Mouse (Mus musculus): ENCODE measurements around the gene Pm20d1. TPM values are rescaled to one million over a fixed set of nuclear protein-coding genes. Genes with fewer than 3 reads are reported as not detected.

Pm20d1 gene
- 0.11 and 0.25 TPM in 2 replicates for polyA plus RNA-seq (2012; rRNA removed)

GRCm38 (mm10) chr1:131797202-131797909 is at the start of gene Pm20d1:
TSS of gene Pm20d1 (plus strand) at chr1:131797381.
- Histone ChIP-seq H3K4me1 (ENCODE audit: control insufficient read depth, insufficient read depth, insufficient read length) (peaks cover 1% of the 10 kb centered on the region; the same call in 1 of the 2 replicates), H3K27me3 (ENCODE audit: control insufficient read depth, insufficient read depth, low read length) (peaks cover 7% of the 10 kb centered on the region; the same call in 1 of the 2 replicates), H3K4me3 (ENCODE audit: extremely low read depth, insufficient read depth, insufficient read length) (peak within 1 kb of the TSS; percentile 5; the same call in 1 of the 2 replicates), H3K36me3 (ENCODE audit: control insufficient read depth, insufficient read depth, low read length) (no peaks in the 10 kb centered on the region), H3K27ac (ENCODE audit: insufficient read depth, low read length) (no peak within 1 kb of the TSS)
- TF ChIP-seq POLR2A (IDR thresholded peaks at IDR 0.05; ENCODE audit: low read depth, low read length) = no peak
- TF ChIP-seq CTCF (IDR thresholded peaks at IDR 0.05; ENCODE audit: extremely low read depth, insufficient read depth, insufficient read length, insufficient replicate concordance) = no peak
- DNase-seq (ENCODE audit: low read depth in 1 of 2, low spot score in 2 of 2) = no peak
- WGBS = 16% methylated on average over 26 of the region's 26 CpGs

- H3K27me3 ChIP-seq (ENCODE audit: control insufficient read depth, insufficient read depth, low read length) = no peaks in the 10 kb centered on the region
- no peak overlapping the region for H3K27ac ChIP-seq (ENCODE audit: insufficient read depth, low read length)
- WGBS = 78% methylated on average over 2 of the region's 2 CpGs
- no peak for DNase-seq (ENCODE audit: low read depth in 1 of 2, low spot score in 2 of 2)
- no peak overlapping the region for H3K4me3 ChIP-seq (ENCODE audit: extremely low read depth, insufficient read depth, insufficient read length)
- H3K4me1 ChIP-seq (ENCODE audit: control insufficient read depth, insufficient read depth, insufficient read length) = no peaks in the 10 kb centered on the region
- H3K36me3 ChIP-seq (ENCODE audit: control insufficient read depth, insufficient read depth, low read length) = no peaks in the 10 kb centered on the region
- TF ChIP-seq POLR2A (IDR thresholded peaks at IDR 0.05; ENCODE audit: low read depth, low read length) = no peak
- TF ChIP-seq CTCF (IDR thresholded peaks at IDR 0.05; ENCODE audit: extremely low read depth, insufficient read depth, insufficient read length, insufficient replicate concordance) = no peak
These were observed 49.4 kb upstream of the Pm20d1 start for GRCm38 (mm10) chr1:131747761-131748160.

GRCm38 (mm10) chr1:131748636-131749035 is 48.5 kb upstream of the Pm20d1 start:
- TF ChIP-seq CTCF (IDR thresholded peaks at IDR 0.05; ENCODE audit: extremely low read depth, insufficient read depth, insufficient read length, insufficient replicate concordance) = no peak
- TF ChIP-seq POLR2A (IDR thresholded peaks at IDR 0.05; ENCODE audit: low read depth, low read length) = no peak
- no peaks in the 10 kb centered on the region for H3K27me3 ChIP-seq (ENCODE audit: control insufficient read depth, insufficient read depth, low read length)
- H3K4me3 ChIP-seq (ENCODE audit: extremely low read depth, insufficient read depth, insufficient read length) = no peak overlapping the region
- no peaks in the 10 kb centered on the region for H3K36me3 ChIP-seq (ENCODE audit: control insufficient read depth, insufficient read depth, low read length)
- DNase-seq (ENCODE audit: low read depth in 1 of 2, low spot score in 2 of 2) = no peak
- 93% methylated on average over 2 of the region's 2 CpGs for WGBS
- H3K4me1 ChIP-seq (ENCODE audit: control insufficient read depth, insufficient read depth, insufficient read length) = no peaks in the 10 kb centered on the region
- H3K27ac ChIP-seq (ENCODE audit: insufficient read depth, low read length) = no peak overlapping the region

- no peak for DNase-seq (ENCODE audit: low read depth in 1 of 2, low spot score in 2 of 2)
- Histone ChIP-seq H3K27me3 (ENCODE audit: control insufficient read depth, insufficient read depth, low read length) (no peaks in the 10 kb centered on the region), H3K36me3 (ENCODE audit: control insufficient read depth, insufficient read depth, low read length) (no peaks in the 10 kb centered on the region), H3K27ac (ENCODE audit: insufficient read depth, low read length) (no peak overlapping the region), H3K4me1 (ENCODE audit: control insufficient read depth, insufficient read depth, insufficient read length) (no peaks in the 10 kb centered on the region; the same call in 1 of the 2 replicates), H3K4me3 (ENCODE audit: extremely low read depth, insufficient read depth, insufficient read length) (no peak overlapping the region)
- TF ChIP-seq POLR2A (IDR thresholded peaks at IDR 0.05; ENCODE audit: low read depth, low read length) (no peak), CTCF (IDR thresholded peaks at IDR 0.05; ENCODE audit: extremely low read depth, insufficient read depth, insufficient read length, insufficient replicate concordance) (no peak)
- WGBS = 65% methylated on average over 15 of the region's 15 CpGs
These were observed 47.3 kb upstream of the Pm20d1 start for GRCm38 (mm10) chr1:131749706-131750545.

- 76% methylated on average over 3 of the region's 3 CpGs for WGBS
- DNase-seq (ENCODE audit: low read depth in 1 of 2, low spot score in 2 of 2) = no peak
- TF ChIP-seq CTCF (IDR thresholded peaks at IDR 0.05; ENCODE audit: extremely low read depth, insufficient read depth, insufficient read length, insufficient replicate concordance) (no peak), POLR2A (IDR thresholded peaks at IDR 0.05; ENCODE audit: low read depth, low read length) (no peak)
- Histone ChIP-seq H3K36me3 (ENCODE audit: control insufficient read depth, insufficient read depth, low read length) (no peaks in the 10 kb centered on the region), H3K27ac (ENCODE audit: insufficient read depth, low read length) (no peak overlapping the region), H3K4me1 (ENCODE audit: control insufficient read depth, insufficient read depth, insufficient read length) (no peaks in the 10 kb centered on the region; the same call in 1 of the 2 replicates), H3K4me3 (ENCODE audit: extremely low read depth, insufficient read depth, insufficient read length) (no peak overlapping the region), H3K27me3 (ENCODE audit: control insufficient read depth, insufficient read depth, low read length) (no peaks in the 10 kb centered on the region)
These were observed 45.8 kb upstream of the Pm20d1 start for GRCm38 (mm10) chr1:131751181-131751890.

GRCm38 (mm10) chr1:131751891-131752311 is 45.3 kb upstream of the Pm20d1 start:
- Histone ChIP-seq H3K27me3 (ENCODE audit: control insufficient read depth, insufficient read depth, low read length) (no peaks in the 10 kb centered on the region), H3K27ac (ENCODE audit: insufficient read depth, low read length) (no peak overlapping the region), H3K36me3 (ENCODE audit: control insufficient read depth, insufficient read depth, low read length) (no peaks in the 10 kb centered on the region), H3K4me3 (ENCODE audit: extremely low read depth, insufficient read depth, insufficient read length) (no peak overlapping the region), H3K4me1 (ENCODE audit: control insufficient read depth, insufficient read depth, insufficient read length) (no peaks in the 10 kb centered on the region; the same call in 1 of the 2 replicates)
- no peak for DNase-seq (ENCODE audit: low read depth in 1 of 2, low spot score in 2 of 2)
- 52% methylated on average over 10 of the region's 10 CpGs for WGBS
- TF ChIP-seq POLR2A (IDR thresholded peaks at IDR 0.05; ENCODE audit: low read depth, low read length) = no peak
- TF ChIP-seq CTCF (IDR thresholded peaks at IDR 0.05; ENCODE audit: extremely low read depth, insufficient read depth, insufficient read length, insufficient replicate concordance) = no peak

Data from spleen, adult 2 months (tissue).